Mouse (Mus musculus): ENCODE data around the gene Tspan1.

DNA sequence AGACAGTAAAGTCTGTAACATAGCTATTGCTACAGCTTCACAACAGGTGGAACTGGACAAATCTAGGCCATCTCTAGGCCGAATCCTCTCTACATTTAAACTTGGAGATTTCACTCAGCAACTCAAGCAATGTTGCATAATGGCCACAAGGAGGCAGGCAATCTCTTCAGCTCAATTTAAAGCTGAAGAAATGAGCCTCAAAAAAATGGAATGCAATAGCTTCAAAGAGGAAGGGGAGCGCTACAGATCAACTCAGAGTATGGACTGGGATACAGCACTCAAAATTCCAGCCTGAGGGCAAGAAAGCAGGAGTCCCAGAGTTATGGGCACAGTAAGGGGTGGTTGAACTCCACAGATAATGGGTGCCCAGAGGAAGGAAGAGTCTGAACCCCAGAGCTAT is 32.4 kb downstream of the Tspan1 start:
- TF ChIP-seq CTCF (IDR thresholded peaks at IDR 0.05; ENCODE audit: low read depth, low read length) (no peak), EP300 (IDR thresholded peaks at IDR 0.05; ENCODE audit: insufficient read depth, low read depth, low read length) (no peak), POLR2A (IDR thresholded peaks at IDR 0.05; ENCODE audit: insufficient read depth, low read length) (no peak)
